Mouse (Mus musculus) left cerebral cortex, postnatal 25 days (tissue): ENCODE measurements around the gene Gm20662. TPM values are rescaled to one million over a fixed set of nuclear protein-coding genes. Genes with fewer than 3 reads are reported as not detected.

ENCODE experiments used
- DNase-seq, 2 experiments: peaks; one replicate each; pipeline ENCODE4 v3.0.0; 2022; ENCODE audit warnings: low spot score in 2 of 2, mixed read lengths in 1 of 2
- intact Hi-C: fragments of 180-260 bp; cut with DNase I; formaldehyde crosslinking; loops from one replicate; pipeline ENCODE4 v1.15.1; 2025
- total RNA-seq, 2 experiments: library from RNA; stranded (reverse); gene quantifications; 2 replicates each; pipeline ENCODE4 v1.2.3; 2021

Gm20662 gene
- total RNA-seq, 2 experiments from 2014 or later = 3.7 to 4.4 TPM

DNA sequence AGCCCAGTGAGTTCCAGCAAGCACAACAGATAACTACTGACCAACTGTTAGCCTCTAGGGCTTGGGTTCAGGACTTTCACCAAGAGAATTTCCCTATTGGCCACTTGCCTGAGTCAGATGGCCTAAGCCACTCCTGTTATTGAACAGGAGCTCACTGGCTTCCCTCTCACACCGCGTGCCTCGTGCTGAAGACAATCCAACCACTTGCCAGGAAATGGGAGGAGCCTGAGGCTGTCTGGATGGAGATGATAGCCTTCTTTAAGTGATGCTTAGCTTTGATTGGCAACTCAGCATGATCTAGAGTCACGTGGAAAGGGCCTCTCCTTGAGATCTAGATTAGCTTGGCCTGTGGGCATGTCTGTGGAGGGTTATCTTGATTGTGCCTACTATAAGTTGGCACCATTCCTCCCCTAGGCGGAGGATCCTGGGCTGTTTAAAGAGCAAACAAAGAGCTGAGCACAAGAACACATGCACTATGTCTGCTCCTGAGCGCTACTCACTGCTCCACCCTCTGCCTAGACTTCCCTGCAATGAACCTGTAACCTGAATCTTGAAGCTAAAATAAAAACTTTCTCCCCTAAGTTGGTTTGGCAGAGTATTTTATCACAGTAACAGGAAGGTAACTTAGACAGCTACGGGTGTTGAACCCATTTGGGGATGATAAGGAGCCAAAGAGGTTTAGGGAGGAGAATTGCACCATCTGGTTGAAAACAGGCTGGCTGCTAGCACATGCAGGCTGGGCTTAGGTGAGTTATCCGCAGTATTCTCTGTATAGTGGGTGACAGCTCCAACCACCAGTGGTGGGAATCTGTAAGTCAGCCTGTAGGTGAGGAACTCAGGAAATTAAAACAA, 24.2 kb upstream of the Gm20662 start:
- no peak for DNase-seq
- intact Hi-C loops = no loop called here

DNA sequence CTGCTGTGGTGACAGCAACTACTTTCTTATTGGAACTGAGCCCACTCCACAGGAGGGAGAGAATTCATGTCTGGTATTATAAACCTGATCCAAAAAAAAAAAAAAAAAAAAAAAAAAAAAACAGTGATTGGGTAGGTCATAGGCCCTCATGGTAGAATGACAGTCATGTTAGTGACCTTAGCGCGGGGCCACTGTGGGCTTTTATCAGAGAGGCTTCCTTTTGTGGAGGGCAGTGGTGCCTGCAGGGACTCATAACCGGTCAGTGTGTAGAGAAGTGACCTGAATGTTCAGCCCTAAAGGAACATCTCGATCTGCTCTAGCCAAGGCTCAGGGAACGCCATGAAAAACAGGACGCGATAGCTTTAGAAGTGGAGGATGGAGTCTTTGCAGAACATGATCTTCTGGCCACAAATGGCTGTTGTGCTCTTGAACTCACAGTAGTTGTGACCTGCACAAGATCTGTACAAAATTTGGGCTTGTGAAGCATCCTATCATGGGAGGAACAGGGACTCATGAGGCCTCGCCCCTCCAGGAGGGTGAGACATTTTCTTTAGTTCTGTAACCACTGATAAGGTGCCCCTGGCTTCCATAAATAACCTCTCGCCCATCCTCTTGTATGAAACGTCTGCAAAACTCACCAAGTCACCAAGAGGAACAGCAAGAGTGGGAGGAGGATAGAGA, 21.5 kb upstream of the Gm20662 start:
- intact Hi-C loops = no loop called here
- DNase-seq = no peak

DNA sequence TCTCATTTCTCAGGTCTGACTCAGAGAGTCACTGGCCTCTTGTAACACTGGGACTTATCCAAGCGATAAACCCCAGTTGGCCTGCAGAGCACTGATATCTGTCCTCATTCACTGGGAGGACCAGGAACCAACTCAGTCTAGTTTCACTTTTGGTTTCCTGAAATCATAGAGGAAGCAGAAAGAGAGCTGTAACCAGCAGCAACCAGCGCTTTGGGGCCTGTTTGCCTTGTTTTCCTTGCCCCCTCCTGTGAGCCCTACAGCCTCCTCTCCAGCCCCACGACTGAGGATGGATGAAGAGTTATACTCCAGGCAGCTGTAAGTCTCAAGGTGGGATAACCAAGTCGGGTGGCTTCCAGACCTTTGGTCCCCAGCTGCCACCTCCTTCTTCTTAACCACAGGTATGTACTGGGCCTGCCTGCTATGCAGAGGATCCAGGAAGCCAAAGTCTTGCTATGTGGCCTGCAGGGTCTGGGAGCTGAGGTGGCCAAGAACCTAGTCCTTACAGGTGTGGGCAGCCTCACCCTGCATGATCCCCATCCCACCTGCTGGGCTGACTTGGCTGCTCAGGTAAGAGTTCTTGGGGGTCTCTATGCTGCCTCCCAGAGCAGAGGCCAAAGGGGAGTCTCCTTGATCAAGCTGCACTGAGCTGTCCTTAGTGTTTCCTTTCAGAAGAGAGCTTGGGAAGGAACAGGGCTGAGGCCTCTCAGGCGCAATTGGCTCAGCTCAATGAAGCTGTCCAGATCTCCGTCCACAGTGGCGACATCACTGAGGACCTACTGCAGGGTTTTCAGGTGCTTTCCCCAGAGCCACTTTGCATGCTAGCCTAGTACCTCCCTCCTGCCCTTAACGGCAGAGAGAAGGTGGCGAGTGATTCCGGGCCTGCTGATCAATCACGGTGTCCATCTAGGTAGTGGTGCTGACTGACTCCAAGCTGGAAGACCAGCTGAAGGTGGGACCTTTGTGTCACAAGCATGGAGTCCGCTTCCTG, 20.5 kb upstream of the Gm20662 start, which contains the start of gene Uba7:
Gene Uba7 (plus strand): TSS at position 107 of the 988 bp plus-strand sequence.
- intact Hi-C loops = no loop called here
- DNase-seq = no peak

DNA sequence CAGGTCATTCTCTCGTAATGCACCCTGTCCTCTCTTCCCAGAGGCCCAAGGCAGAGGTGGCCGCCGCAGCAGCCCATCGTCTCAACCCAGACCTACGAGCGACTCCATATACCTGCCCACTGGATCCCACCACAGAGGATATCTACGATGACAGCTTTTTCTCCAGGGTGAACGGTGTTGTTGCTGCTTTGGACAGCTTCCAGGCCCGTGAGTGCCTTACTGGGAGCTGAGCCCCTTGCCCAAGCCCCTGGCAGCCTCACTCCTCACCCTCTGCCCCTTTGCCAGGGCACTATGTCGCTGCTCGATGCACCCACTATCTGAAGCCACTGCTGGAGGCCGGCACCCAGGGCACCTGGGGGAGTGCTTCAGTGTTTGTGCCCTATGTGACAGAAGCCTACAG, 17.3 kb upstream of the Gm20662 start:
- DNase-seq = no peak
- intact Hi-C loops = no loop called here

DNA sequence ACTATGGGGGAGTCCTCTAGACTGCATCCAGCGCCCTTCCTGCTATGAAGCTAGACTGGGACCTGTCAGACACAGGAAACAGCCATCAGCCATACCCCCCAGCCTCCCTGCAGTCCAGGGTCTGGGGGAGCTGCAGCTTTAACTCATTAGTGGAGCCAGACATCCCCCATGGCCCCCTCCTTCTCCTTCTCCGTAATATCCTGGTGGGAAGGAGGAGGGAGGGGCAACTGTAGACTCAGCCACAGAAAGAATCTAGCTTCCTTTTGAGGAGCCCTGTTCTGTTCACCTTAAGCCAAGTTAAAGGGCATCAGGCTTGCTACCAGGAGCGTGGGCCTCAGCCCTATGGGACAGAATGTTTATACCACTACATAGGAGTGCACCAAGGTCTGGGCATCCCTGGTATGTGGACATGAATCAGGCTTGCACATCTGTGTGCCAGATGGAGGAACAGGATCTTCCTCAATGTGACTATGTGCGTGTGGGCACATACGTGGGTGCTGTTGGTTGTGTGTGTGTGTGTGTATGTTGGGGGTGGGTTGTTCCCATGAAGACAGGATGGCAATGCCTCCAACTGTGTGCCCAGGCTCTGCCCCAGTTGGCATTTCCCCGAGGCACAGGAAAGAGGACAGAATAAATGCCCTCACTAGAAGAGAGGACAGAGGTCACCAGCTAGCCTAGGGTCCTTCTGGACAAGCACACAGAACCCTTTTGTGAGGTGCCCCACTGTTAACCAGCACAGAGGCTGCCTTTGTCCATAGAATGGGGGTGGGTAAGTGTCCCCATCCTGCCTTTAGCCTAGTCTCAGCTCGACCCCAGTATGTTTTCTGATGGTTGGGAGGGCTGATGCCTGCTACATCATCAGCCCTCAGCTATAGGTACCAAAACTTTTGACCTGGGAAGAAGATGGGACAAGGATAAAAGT, 14.2 kb upstream of the Gm20662 start:
- intact Hi-C loops = no loop called here
- DNase-seq = peak; percentile 44 to 76

DNA sequence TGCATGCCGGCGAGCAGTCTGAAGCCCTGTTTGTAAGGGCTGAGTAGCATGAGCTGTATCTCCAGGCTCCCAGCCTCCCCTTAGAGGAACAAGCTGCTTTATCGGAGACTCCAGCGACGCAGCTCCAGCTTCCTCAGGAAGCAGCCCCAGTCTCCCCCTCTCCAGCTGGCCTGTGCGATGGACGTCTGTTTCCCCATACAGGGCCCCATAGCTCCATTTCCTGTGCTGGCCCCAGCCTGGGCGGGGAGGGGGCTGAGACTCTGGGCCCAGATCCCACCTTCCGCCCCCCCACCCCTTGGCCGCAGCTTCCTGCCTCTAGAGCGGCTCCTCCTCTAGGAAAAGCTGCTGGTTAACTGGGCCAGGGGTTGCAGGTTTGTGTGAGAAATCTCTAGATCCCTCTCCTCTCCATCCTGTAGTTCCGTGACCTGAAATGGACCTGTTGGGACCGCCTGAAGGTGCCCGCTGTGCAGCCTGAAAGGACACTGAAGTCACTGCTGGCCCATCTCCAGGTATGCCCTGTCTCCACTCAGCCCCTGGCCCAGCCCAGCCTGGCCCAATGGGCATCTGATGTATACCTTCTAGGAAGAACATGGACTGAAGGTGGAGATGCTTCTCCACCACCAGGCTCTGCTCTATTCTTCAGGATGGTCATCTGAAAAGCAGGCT, 13.3 kb upstream of the Gm20662 start, which contains the start of gene Gm20661:
Gene Gm20661 (plus strand): TSS at position 378 of the 666 bp plus-strand sequence.
- intact Hi-C loops = no loop called here
- DNase-seq = peak; percentile 41 to 65

DNA sequence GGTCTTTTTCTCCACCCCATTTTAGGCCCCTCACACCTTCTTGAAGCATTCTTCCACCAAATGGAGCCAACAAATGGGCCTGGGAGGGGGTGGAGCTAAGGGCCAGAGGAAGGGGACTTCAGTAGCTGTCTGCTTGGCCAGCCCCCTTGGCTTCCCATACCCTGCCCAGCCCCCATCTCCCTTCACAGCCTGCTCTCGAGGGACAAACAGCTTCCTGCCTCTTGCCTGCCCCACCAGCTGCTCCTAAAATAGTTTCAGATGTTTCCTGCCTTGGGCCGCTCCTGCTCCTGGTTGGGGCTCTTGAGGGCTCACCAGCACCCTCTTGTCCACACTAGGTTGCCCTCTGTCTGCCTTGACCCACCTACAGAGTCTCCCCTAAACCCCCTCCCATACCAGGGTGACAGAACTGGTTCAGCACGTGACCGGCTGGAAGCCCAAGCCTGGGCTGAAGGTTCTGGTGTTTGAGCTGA, 12.7 kb upstream of the Gm20662 start:
- intact Hi-C loops = no loop called here
- peak; percentile 30 to 69 for DNase-seq

DNA sequence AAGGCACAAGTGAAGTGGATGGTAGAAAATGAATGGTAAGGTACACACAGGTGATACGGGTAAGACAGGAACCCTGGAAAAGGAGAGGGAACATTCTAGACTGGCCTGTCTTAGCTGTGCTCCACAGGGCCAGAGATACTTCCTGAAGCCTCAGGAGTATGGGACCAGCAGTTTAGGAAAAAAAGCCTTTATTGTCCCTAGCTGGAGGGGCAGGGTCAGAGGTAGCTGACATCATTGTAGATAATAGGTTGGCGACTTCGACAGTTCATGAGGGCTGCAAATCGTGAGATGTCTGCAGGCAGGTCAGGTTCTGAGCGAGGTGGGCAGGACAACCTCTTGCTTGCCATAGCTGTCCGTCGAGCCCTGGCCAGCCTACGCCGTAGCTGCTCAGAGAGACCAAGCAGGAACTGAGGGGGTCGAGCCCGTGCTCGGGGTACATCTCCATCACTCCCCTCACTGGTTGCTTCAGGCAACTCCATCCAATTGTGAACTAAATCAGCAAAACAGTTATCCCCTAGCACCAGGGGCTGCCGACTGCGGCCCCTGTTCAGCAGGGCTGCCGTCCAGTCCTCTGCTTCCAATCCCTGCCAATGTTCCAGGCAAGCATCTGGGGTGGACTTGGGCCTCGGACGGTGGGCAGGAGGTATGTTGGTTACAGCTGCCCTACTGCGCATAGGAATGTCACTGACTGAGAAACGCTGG, 11.9 kb upstream of the Gm20662 start:
- intact Hi-C loops = no loop called here
- no peak for DNase-seq

DNA sequence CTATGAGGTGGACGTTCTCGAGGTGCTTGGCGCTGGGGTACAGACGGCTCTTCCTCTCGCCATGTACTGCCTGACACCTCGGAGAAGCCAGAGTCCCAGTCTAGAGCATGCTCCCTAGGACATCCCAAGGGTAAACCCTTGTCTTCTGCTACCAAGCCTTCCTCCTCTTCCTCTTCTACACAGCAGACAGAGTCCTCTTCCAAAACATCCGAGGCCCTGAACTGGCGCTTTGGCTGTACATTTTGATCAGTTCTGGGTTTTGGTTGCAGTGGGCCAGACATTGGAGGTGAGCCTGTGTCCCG, 11.4 kb upstream of the Gm20662 start:
- intact Hi-C loops = loop anchor here (5.0 kb wide), 1 partner anchor 82 kb away; no protein-coding TSS in a partner anchor
- DNase-seq = no peak

DNA sequence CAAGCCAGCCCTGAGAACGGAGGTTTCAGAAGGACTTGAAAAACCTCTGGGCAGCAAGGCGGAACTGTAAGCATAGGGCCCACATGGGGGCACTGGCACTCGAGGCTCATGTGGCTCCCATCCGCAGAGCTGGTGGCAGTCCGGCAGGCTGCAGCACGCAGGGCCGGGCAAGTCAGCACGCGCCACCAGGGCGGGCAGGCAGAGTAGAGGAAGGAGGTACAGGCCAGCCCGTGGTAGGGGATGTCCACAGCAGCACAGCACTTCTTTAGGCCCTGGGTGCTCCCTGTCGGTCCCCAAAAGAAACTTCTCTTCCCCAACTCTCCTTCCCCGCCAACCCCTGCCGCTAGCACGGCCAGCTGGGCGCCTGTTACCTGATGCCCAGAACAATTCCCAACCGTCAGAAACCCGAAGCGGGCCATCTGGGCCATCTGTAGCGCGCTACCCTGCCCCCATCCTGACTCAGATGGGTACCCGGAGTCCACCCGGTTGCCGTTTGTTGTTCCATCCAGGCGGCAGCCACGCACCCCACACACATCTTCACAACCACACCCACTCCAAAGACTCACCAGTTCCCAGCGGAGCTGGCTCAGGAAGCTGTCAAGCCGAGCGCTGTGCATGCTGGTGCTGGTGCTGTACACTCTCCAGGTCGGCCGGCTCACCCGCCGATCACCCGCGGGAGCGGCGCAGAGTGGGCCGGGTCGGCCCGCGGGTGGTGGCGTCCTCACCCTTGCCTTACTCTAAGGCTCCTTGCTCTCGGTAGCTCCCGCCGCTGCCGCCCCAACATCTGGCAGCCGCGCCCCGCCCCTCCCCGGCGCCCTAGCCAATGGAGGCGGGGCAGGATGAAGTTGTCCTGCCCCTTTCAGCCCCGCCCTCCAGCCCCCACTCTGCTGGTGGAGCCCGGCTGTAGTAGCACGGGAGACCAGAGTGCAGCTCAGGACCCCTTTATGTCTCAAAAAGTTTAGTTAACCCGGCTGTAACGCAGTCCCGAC, 10.7 kb upstream of the Gm20662 start, which contains the start of gene Inka1:
Gene Inka1 (minus strand): TSS at position 749 of the 989 bp plus-strand sequence.
- intact Hi-C loops = loop anchor here (1.0 to 5.0 kb wide), 2 partner anchors 21 to 83 kb away; no protein-coding TSS in a partner anchor
- peak; percentile 76 to 87 for DNase-seq

DNA sequence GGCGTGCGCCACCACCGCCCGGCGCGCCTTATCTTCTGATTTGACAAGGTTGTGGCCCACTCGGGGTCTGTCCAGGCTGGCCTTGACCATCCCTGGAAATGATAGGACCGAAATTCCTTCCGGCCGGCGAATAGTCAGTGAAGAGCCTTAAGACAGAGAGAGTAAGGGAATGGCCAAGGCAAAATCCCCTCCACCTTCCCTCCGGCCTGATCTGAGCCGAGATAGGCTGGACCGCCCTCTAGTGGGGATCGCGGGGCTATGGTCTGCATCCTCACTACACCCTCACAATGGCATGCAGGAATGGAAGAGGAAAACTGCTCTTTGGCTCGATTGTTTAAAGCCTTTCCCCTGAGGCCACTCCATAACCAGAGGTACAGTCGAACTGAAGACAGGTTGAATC, 9.8 kb upstream of the Gm20662 start:
- intact Hi-C loops = loop anchor here (1.0 to 5.0 kb wide), 2 partner anchors 22 to 84 kb away; no protein-coding TSS in a partner anchor
- peak; percentile 73 to 81 for DNase-seq

DNA sequence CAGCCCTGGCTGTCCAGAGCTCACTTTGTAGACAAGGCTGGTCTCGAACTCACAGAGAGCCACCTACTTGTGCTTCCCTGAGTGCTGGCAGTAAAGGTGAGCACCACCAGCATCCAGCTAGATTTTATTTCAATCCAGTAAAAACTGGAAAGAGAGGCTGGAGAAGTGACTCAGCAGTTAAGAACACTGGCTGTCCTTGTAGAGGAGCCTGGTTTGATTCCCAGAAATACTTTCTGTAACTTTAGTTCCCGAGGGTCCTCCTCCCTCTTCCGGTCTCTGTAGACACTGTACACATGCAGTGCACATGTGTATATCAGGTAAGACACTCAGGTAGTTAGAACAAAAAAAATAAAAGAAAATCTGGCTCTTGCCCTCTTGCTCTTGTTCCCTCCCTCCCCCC, 8.2 kb upstream of the Gm20662 start:
- no peak for DNase-seq
- intact Hi-C loops = loop anchor here (5.0 kb wide), 1 partner anchor 86 kb away; no protein-coding TSS in a partner anchor

DNA sequence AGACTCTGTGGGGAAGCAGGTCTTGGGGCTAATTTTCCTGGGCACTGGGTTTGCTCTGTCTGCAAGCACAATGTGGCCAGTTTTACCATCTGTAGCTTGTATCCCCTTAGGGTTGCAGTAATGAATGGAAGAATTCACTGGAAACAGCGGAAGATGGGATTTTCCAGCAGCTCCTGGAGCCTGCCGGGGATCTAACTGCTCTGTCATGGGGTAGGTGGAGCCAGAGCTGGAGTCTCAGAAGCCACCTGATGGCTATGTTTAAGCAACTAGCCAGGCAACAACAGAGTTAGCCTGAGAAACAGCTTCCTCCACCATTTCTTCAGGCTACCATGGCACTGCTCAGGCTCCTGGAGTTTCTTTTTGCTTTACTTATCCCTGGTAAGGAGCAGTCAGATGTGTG, 4.0 kb upstream of the Gm20662 start, which contains the start of gene Cdhr4:
Gene Cdhr4 (plus strand): TSS at position 301 of the 400 bp plus-strand sequence.
- no peak for DNase-seq
- intact Hi-C loops = no loop called here

DNA sequence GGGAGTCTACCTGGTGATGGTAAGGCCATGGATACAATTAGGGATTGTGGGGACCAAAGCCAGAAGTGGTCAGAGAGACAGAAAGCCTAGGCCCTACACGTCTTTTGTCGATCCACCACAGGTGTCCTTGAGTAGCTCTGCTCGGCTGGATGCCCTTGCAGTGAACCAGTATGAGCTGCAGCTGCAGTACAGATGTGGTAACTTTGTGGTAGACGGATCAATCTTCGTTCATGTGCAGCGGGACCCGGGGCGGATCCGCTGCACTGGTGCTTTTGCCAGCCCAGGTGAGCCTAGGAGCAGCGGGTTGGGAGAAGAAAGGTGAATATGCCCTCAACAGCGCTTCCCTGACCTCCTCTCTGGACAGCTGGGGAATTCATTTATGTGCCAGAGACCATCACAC, 3.1 kb upstream of the Gm20662 start:
- DNase-seq = no peak
- intact Hi-C loops = no loop called here

DNA sequence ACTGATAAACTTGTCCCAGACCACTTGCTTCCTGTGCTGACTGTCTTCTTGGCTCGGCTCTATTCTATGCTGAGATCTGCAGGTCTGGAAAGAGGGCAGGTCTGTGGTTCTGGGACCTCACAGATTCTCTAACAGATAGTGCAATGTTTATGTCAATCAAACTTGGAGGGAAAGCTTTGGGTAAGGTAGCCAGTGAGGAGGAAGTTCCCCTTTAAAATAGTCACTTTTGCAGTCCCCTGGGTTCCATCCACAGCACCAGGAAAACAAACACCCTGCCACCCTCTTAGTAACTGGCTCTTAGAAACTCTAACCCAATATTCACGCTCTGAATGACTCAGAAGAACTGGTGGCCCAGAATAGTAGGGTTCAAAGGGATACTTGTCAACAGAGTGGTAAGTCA, 1.7 kb upstream of the Gm20662 start:
- no peak for DNase-seq
- intact Hi-C loops = no loop called here

DNA sequence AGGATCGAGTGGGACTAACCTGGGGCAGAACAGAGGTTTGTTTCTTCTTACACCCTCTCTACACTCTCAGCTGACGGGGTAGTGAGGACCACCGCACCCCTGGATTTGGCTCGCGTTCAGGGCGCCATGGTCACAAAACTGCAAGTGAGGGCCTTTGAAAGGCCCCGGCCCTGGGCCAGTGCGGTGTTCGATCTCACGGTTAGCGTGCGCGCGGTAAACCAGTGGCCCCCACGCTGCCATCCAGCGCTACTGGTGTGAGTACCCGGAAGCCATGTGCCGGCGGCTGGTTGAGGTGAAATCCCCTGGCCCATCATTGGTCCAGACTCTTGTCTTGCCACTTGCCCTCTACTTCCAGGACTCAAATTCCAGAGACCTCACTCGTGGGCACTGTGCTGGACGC, 636 bp upstream of the Gm20662 start:
- no peak for DNase-seq
- intact Hi-C loops = no loop called here
